Mouse (Mus musculus) hindbrain, embryonic 10.5 days (tissue): ENCODE data around the gene Ccdc63. TPM values are rescaled to one million over a fixed set of nuclear protein-coding genes. Genes with fewer than 3 reads are reported as not detected.

ENCODE experiments used
- DNase-seq: peaks from one replicate; pipeline ENCODE4 v3.0.0-alpha.2; 2017; ENCODE audit warnings: low spot score
- H3K27ac ChIP-seq: fragments of 300-500 bp; sonication (generic); 2 replicates; pipeline ENCODE4 v1.5.1; 2016; ENCODE audit warnings: mild to moderate bottlenecking, moderate library complexity
- H3K27me3 ChIP-seq: fragments of 300-500 bp; sonication (generic); 2 replicates; pipeline ENCODE4 v1.6.1; 2016; ENCODE audit warnings: mild to moderate bottlenecking; ENCODE audit not compliant: poor library complexity, insufficient read depth, severe bottlenecking
- H3K36me3 ChIP-seq: fragments of 300-500 bp; sonication (generic); 2 replicates; pipeline ENCODE4 v1.6.1; 2016; ENCODE audit warnings: mild to moderate bottlenecking, moderate library complexity
- H3K4me1 ChIP-seq: fragments of 300-500 bp; sonication (generic); replicated peaks from 2 replicates; pipeline ENCODE4 v1.6.1; 2016; ENCODE audit warnings: mild to moderate bottlenecking
- H3K4me3 ChIP-seq: fragments of 300-500 bp; sonication (generic); 2 replicates; pipeline ENCODE4 v1.5.1; 2016; ENCODE audit warnings: mild to moderate bottlenecking, moderate library complexity
- H3K9me3 ChIP-seq: fragments of 300-500 bp; sonication (generic); 2 replicates; pipeline ENCODE4 v1.6.1; 2016; ENCODE audit warnings: mild to moderate bottlenecking, moderate library complexity
- WGBS: fragments of 180-500 bp; shearing (Covaris S2); methylation state at CpG from one replicate; pipeline ENCODE4 v1.1.7; 2016; 5-methylcytosine and 5-hydroxymethylcytosine counted together
- polyA plus RNA-seq: library from polyadenylated mRNA; unstranded; fragments of >200 nt; fragmentation: Nextera tagmentation; extraction: Ambion mirVana; gene quantifications from 2 replicates; pipeline ENCODE4 v1.2.1, GENCODE M21; 2016

The Ccdc63 gene
- polyA plus RNA-seq, 1 experiment from 2014 or later = not detected

DNA sequence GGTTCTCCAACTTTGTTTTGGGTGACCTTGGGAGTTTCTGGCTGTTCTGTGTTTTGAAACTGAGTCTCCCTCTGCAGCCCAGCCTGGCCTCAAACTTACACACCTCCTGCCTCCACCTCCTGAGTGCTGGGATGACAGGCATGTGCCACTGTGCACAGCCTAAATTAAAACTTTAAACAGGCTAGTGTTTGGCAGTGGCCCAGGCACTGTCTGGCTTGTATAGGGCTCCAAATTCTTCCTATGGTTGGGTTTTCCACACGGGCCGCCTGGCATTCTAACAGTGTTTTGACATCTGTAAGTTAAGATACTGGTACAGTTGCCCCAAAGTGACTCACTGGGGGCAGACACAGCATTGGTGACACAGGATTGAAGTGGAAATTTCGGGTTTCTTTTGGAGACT, 54.5 kb downstream of the Ccdc63 start:
- WGBS = 82% methylated on average over 3 of the region's 3 CpGs
- DNase-seq = no peak
- H3K4me1 ChIP-seq = 0 out of 2 replicates have a peak, but pooled peaks cover 2% of the 10 kb centered on the region

DNA sequence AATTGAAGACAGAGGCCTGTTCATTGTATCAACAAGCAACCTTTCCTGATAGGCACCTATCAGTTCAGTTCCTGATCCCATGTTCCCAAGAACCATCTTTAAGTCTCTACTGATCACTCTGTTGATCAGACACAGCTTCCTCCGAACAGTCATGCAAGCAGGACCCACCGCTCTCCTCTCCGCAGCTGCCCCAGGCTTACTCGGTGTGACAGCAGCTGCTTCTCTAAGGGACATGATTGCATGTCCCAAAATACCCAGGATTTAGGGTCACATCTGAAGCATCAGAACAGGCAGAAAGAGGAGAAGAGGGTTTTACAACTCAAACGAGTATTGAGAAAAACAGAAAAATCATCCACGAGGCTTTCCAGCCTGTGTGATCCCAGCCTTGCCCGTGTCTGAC, 55.3 kb downstream of the Ccdc63 start:
- WGBS = 84% methylated on average over 7 of the region's 7 CpGs
- Histone ChIP-seq H3K9me3 (no peaks in the 10 kb centered on the region), H3K4me1 (no peaks in the 10 kb centered on the region), H3K27me3 (no peaks in the 10 kb centered on the region), H3K4me3 (no peak overlapping the region), H3K27ac (no peak overlapping the region), H3K36me3 (no peaks in the 10 kb centered on the region)
- DNase-seq = no peak

More for the DNA sequence above, 54.5 kb downstream of the Ccdc63 start:
- Histone ChIP-seq H3K9me3 (no peaks in the 10 kb centered on the region), H3K4me3 (no peak overlapping the region), H3K27ac (no peak overlapping the region), H3K27me3 (no peaks in the 10 kb centered on the region), H3K36me3 (no peaks in the 10 kb centered on the region)

DNA sequence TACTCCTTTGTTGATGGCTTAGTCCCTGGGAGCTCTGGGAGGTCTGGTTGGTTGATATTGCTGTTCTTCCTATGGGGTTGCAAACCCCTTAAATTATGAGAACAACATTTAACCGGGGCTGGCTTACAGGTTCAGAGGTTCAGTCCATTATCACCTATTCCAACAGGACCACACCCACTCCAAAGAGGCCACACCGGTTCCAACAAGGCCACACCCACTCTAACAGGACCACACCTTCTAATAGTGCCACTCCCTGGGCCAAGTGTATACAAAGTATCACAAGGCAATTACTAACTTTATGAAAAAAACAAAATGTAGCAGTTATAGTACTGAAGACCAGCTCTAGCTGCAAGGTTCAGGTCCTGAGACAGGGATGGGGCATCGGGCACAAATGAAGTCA, 56.2 kb downstream of the Ccdc63 start:
- no peak overlapping the region for H3K27ac ChIP-seq
- WGBS = 75% methylated on average over 3 of the region's 3 CpGs

DNA sequence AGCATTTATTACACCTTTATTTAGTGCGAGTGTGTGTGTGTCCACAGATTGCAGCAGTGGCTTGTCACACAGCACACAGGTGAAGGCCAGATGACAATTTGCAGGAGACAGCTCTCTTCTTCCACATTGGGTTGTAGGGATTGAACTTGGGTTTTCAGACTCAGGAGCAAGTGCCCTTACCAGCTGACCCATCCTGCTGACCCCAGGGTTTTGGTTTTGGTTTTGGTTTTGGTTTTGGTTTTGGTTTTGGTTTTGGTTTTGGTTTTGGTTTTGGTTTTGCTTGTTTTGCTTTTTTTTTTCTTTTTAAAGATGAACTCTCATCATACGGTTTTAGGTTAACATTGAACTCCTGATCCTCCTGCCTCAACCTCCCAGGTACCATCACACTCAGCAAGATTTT, 57.3 kb downstream of the Ccdc63 start:
- no peak overlapping the region for H3K4me3 ChIP-seq

More for the DNA sequence above, 56.2 kb downstream of the Ccdc63 start:
- DNase-seq = no peak
- H3K27me3 ChIP-seq = no peaks in the 10 kb centered on the region
- no peaks in the 10 kb centered on the region for H3K36me3 ChIP-seq
- H3K9me3 ChIP-seq = peaks cover 3% of the 10 kb centered on the region; the same call in 1 of the 2 replicates
- H3K4me3 ChIP-seq = no peak overlapping the region
- no peaks in the 10 kb centered on the region for H3K4me1 ChIP-seq

DNA sequence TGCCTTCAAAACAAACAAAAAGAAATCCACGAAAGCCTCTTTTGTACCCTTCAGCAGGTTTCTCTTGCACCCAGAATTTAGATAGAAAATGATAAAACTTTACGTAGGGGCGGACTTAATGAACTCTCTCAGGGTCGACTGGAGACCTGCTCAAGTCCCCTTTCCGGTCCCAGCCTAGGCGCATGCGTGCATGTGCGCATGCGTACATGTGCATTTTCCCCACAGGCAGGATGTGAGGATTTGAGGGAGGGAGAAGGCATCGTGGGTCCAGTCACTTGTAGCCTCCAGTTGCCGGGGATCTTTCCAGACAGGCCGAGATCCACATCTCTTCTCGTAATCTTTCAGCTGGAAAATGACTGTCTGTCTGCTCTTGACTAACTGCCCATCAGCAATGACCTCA, 59.2 kb downstream of the Ccdc63 start:
- WGBS = 89% methylated on average over 13 of the region's 13 CpGs
- Histone ChIP-seq H3K27ac (no peak overlapping the region), H3K36me3 (no peaks in the 10 kb centered on the region), H3K4me3 (no peak overlapping the region), H3K9me3 (peaks cover 3% of the 10 kb centered on the region; the same call in 1 of the 2 replicates), H3K27me3 (no peaks in the 10 kb centered on the region), H3K4me1 (no peaks in the 10 kb centered on the region)
- DNase-seq = no peak

More for the DNA sequence above, 57.3 kb downstream of the Ccdc63 start:
- WGBS = 96% methylated on average over 2 of the region's 2 CpGs
- no peaks in the 10 kb centered on the region for H3K27me3 ChIP-seq
- H3K4me1 ChIP-seq = no peaks in the 10 kb centered on the region
- no peak overlapping the region for H3K27ac ChIP-seq
- H3K36me3 ChIP-seq = no peaks in the 10 kb centered on the region
- H3K9me3 ChIP-seq = peaks cover 3% of the 10 kb centered on the region; the same call in 1 of the 2 replicates
- no peak for DNase-seq

DNA sequence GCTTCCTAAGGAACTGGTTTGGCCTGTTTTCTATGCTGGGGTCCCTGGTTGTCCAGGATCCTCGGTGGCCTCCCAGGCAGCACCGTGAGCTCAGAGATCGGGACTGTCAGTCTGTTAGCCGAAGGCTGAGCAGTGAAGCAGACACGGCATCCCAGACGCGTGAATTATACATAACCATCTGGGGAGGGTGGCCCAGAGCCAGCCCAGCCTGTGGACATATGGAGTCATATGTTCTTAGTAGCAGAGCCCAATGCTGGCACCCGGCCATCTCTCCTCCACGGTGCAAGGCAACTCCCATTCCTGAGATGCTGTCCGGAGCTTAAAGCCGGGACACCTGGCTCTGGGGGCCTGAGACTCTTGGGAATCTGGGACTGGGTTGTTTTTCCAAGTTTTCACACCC, 59.7 kb downstream of the Ccdc63 start:
- no peak for DNase-seq
- H3K36me3 ChIP-seq = no peaks in the 10 kb centered on the region

DNA sequence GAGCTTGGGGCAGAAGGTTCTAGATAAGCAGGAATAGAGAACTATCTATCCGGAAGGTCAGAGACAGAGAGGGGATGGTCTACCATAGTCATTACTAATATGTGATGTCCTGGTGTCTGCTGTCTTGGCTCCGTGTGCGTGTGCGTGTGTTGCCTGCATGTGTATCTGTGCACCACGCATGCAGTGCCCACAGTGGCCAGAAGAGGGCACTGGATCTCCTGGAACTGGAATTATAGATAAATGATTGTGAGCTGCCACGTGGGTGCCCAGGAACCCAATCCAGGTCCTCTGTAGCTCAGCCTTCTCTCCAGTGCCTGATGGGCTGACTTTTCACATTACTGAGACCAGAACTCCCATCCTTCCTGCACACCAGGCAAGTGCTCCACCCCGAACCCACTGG, 60.8 kb downstream of the Ccdc63 start:
- Histone ChIP-seq H3K9me3 (peaks cover 3% of the 10 kb centered on the region; the same call in 1 of the 2 replicates), H3K27me3 (no peaks in the 10 kb centered on the region), H3K4me1 (no peaks in the 10 kb centered on the region), H3K36me3 (no peaks in the 10 kb centered on the region), H3K4me3 (no peak overlapping the region), H3K27ac (no peak overlapping the region)
- whole genome bisulfite sequencing = 82% methylated on average over 7 of the region's 7 CpGs
- no peak for DNase-seq

More for the DNA sequence above, 59.7 kb downstream of the Ccdc63 start:
- Histone ChIP-seq H3K27me3 (no peaks in the 10 kb centered on the region), H3K4me3 (no peak overlapping the region), H3K9me3 (peaks cover 3% of the 10 kb centered on the region; the same call in 1 of the 2 replicates), H3K27ac (no peak overlapping the region), H3K4me1 (no peaks in the 10 kb centered on the region)
- WGBS = 87% methylated on average over 11 of the region's 11 CpGs

DNA sequence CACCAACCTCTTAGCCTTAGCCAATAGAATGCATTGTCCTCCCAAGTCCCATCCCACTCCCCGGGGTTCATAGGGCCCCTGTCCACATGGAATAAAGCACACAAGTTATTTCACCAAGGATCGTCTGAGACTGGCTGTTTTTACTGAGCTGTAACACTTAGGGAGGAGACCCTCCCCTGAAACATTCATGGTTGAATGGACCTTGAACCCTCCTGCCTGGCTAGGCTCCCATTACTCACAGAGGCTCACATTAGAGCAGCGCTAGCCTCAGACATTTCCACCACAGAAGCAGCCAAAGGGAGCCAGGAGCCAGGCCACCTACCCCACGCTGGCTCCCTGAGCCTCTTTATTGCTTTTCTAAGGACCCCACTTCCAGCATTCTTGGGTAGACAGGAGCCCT, 63.4 kb downstream of the Ccdc63 start:
- Histone ChIP-seq H3K27me3 (no peaks in the 10 kb centered on the region), H3K4me1 (no peaks in the 10 kb centered on the region), H3K27ac (no peak overlapping the region), H3K36me3 (no peaks in the 10 kb centered on the region), H3K9me3 (peaks cover 3% of the 10 kb centered on the region; the same call in 1 of the 2 replicates), H3K4me3 (no peak overlapping the region)
- WGBS = 84% methylated on average over 4 of the region's 4 CpGs
- no peak for DNase-seq

DNA sequence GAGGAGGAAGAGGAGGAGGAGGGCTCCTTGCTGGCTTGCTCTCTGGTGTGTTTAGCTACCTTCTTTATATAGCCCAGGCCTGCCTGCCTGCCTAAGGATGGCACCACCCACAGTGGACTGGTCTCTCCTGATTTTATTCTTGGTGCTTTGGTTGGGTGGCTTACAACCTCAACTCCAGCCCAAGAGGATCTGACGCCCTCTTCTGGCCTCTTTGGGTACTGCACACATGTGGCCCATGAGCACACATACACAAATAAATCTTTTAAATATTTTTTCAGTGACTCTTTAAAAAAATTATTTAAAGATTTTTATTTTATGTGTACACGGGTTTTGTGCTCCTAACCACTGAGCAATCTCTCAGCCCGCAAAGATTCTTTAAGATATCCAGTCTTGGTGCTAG, 64.9 kb downstream of the Ccdc63 start:
- Histone ChIP-seq H3K4me1 (0 out of 2 replicates have a peak, but pooled peaks cover 4% of the 10 kb centered on the region), H3K36me3 (no peaks in the 10 kb centered on the region), H3K9me3 (peaks cover 3% of the 10 kb centered on the region; the same call in 1 of the 2 replicates), H3K27me3 (no peaks in the 10 kb centered on the region), H3K4me3 (no peak overlapping the region), H3K27ac (no peak overlapping the region)
- WGBS = 53% methylated on average over 3 of the region's 3 CpGs
- DNase-seq = no peak

DNA sequence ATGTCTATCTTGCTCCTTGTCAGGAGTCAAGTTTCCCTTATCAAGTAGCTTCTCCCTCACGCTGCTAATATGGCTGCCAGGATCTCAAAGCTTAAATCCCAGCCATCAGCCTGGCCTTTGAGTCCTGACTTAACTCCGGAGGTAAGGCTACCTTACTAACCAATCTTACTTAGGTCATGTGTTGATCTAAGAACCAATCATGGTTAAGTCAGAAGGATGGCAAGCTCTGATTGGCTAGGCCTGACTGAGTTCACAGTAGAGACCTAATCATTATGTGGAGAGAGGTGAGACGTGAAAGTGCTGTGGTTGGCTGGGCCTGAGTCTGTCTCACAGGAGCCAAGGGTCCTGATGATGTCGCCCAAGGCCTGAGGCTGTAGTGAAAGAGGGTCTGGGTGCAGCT, 68.6 kb downstream of the Ccdc63 start:
- no peak overlapping the region for H3K27ac ChIP-seq
- WGBS = 77% methylated on average over 4 of the region's 4 CpGs
- 0 out of 2 replicates have a peak, but pooled peaks cover 4% of the 10 kb centered on the region for H3K4me1 ChIP-seq
- H3K27me3 ChIP-seq = no peaks in the 10 kb centered on the region
- H3K36me3 ChIP-seq = no peaks in the 10 kb centered on the region
- no peak overlapping the region for H3K4me3 ChIP-seq
- DNase-seq = no peak
- H3K9me3 ChIP-seq = no peaks in the 10 kb centered on the region

DNA sequence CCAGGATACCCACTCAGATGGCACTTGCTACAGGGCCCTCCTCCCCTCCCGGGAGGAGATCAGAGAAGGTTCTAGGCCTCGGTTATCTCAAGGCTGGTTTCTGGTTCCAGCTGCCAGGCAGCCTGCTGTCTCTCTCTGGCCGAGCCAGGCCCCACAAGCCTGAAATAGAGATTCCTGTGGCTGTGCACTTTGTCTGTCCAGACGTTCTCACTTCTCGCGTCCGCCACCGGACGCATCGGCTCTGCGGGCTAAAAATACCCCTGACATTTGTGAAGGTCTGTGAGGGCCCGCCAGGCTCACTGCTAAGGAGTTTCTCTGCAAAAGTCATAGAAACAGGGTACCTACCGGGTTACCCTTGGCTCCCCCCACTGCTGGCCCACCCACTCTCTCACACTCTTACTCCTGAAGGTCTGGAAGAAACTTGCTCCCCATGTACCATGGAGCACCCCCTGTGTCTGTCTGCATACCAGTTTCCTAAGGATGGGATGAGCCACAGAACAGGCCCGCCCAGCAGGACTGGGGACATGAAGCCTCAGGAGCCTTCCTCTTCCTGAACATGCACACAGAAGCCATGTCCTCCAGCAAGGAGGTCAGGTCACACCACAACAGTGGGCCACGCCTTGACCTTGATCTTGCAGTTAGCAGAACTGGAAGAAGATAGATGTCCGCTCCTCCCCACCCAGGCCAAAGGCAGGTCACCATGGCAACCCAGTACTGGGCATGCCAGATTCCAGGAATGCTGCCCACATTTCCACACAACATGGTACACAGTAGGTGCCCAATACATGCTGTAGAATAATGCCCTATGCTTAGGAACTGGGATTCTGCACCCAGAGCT, 69.4 kb downstream of the Ccdc63 start:
- 88% methylated on average over 16 of the region's 16 CpGs for WGBS
- Histone ChIP-seq H3K9me3 (no peaks in the 10 kb centered on the region), H3K27ac (no peak overlapping the region), H3K4me3 (no peak overlapping the region), H3K27me3 (no peaks in the 10 kb centered on the region), H3K4me1 (0 out of 2 replicates have a peak, but pooled peaks cover 4% of the 10 kb centered on the region), H3K36me3 (no peaks in the 10 kb centered on the region)
- DNase-seq = no peak

DNA sequence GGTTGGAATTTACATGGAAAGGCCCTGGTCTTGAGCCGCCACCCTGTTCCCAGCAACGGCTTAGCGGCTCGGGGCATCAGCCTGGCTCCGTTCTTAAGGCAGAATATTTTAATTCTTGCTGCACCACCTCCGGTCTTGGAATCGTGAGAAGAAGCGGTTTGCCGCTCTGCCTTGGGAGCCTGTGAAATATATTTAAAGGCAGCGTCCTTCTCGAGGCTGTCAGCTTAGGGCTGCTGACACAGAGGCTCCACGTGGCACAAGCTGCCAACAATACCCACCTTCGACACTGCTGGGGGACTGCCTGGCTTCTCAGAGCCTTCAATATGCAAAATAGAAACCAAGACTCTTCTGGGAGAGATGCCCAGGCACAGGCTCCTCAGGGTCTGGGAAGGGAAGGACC, 72.1 kb downstream of the Ccdc63 start:
- Histone ChIP-seq H3K4me3 (no peak overlapping the region), H3K27me3 (peaks cover 8% of the 10 kb centered on the region; the same call in 1 of the 2 replicates), H3K27ac (no peak overlapping the region), H3K9me3 (no peaks in the 10 kb centered on the region), H3K36me3 (no peaks in the 10 kb centered on the region), H3K4me1 (0 out of 2 replicates have a peak, but pooled peaks cover 4% of the 10 kb centered on the region)
- DNase-seq = no peak
- 77% methylated on average over 13 of the region's 13 CpGs for WGBS

DNA sequence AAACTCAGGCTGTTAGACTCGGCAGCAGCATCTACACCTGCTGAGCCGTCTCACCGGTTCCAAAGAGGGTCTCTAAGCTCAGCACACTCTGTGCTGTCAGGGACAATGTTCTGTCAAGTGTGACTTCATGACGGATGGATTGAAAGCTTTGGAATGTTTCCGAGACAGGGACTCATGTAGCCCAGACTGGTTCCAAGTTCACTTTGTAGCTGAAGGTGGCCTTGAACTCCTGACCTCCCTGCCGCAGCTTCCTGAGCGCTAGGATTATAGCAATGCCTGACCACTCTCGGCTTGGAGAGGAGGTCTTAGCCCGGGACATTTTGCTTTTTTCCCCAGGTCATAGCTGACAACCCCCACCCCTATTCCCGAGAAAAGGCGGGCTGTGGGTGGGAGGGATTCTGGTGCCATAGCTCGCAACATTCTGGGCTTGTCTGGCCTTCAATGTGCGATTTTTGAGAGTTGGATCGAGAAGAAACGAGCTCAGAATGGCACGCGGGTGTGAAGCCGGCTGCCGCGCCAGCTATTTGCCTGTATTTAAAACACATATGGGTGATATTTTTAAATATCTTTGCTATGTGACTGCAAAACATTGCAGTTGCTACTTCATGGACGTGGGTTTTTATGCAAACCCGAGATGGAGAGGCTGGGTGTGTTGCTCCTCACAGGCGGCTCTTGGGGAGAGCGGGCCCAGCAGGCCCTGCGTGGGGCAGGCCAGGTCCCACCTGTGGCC, 77.3 kb downstream of the Ccdc63 start:
- no peak for DNase-seq
- Histone ChIP-seq H3K27me3 (peaks cover 19% of the 10 kb centered on the region), H3K4me1 (peaks cover 31% of the 10 kb centered on the region), H3K36me3 (no peaks in the 10 kb centered on the region), H3K27ac (no peak overlapping the region), H3K4me3 (no peak overlapping the region), H3K9me3 (no peaks in the 10 kb centered on the region)
- 78% methylated on average over 25 of the region's 25 CpGs for WGBS
